Mouse (Mus musculus): ENCODE data around the gene 1700020L24Rik. TPM values are rescaled to one million over a fixed set of nuclear protein-coding genes. Genes with fewer than 3 reads are reported as not detected.

Gene 1700020L24Rik
- under 1 TPM in 1 of 4 experiments, not detected in 3; 0.89 TPM for total RNA-seq (2022)

DNA sequence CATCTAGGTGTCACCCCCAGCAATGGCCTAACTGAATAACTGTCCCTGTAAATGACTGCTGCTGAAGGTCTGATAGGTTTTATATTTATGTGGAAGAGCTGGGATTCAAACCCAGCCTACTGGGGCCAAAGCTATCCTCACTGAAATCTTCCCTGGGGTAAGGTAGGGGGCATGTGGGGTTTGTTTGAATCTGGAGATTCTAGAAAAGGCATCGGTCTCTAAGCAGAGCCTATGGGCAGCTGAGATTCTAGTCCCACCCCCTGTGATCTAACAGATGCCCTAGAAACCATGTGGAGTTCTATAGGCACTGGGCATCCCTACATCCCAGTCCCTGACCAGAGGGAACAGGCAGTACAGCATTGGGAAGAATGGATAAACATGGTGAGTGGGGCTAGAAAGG, at the start of gene 1700020L24Rik:
Gene 1700020L24Rik (plus strand): TSS at position 301 of the 400 bp plus-strand sequence.
- no peak for DNase-seq

DNA sequence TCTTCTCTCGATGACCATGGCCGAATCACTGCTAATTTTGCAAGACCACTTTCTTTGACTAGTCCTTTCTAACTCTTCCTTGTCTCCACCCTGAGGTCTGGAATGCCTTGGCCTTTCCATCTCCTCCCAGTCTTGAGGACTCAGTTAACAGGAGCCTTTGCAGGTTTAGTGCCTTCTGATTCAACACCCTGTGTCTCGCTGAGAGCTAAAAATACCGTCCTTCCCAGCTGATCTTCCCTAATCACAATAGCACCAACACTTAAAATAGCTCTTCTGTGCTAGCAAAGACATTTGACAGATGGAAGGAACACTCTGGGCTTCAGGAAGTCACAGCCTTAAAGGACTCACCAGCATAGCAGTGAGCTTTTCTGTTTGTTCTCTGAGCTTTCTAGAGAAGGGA, 44.4 kb upstream of the 1700020L24Rik start:
- DNase-seq = no peak

DNA sequence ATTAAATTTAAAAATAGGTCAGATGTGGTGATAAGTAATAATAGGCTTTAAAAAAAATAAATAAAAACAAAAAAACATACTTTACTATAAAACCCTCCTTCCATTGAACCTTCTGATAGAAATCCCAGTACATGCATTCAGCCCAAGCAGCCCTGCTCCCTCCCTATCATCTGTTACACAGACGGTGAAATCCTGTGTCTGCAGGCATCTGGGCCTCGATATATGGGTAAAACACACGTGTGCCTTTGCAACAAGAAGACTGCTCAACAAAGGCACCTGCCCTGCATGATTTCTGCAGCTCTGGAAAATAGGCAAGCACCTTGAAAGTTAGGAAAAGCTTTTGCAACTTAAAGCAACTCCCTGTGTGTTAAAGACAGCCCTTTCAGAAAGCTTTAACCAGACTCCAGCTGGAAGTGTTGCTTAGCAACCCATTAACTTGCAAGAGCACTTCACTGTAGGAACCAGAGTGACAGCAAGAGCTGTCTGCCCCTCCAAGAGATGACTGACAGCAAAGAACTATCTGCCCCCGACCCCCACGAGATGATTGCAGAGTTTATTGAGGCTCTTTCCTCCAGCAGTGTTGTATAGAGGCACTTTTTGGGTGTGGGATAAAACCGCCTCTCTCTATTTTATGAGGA, 42.6 kb upstream of the 1700020L24Rik start:
- DNase-seq = no peak

DNA sequence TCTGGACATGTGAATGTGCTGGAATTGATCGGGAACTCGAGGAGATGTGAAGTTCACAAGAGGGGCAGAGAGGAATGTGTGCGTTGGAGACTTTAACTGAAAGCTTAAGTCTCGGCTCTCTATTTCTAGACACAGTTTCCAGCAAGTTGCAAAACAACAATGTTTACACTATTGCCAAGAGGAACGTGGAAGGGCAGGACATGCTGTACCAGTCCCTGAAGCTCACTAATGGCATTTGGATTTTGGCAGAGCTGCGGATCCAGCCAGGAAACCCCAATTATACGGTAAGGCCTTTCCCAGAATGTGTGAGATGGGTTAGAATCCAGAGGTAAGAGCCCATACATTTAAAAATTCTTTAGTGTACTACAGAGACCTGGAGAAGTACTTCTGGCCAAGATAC, 39.9 kb upstream of the 1700020L24Rik start:
- DNase-seq = no peak

DNA sequence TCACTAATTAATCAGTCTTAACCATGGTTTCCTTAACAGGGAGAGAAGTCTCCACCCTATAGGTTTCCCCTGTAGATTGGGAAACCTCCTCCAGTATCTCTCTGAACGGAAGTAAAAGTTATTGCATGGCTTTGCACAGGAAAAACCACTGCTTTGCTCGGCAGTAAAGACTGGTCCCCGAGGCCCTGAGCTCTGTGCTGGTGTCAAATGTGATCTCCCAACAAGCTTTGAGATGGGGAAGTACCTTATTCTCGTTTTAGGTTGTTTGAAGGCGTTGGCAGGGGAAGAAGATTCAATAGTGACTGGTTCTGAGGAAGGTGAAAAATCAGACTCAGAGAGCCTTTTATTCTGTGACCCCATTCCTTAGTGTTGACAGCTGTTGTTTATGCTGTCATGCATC, 38.8 kb upstream of the 1700020L24Rik start:
- no peak for DNase-seq

DNA sequence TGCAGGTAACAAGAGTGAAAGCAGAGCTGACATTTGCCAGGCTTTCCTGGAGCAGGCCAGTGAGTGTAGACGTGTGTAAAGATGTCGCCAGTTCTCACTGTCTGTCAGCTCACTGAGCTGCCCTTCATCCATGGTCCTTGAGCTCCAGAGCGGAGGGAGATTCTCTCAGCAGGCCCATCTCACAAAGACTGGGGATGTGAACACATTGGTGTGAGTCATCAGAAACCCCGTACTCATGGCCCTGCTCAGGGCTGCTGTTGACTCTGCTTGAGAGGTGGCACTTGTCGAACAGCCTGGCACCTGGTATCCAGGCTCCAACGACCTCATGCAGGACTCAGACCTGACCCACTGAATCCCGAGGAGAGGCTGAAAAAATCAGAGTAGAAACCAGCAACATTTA, 33.7 kb upstream of the 1700020L24Rik start:
- DNase-seq = no peak

DNA sequence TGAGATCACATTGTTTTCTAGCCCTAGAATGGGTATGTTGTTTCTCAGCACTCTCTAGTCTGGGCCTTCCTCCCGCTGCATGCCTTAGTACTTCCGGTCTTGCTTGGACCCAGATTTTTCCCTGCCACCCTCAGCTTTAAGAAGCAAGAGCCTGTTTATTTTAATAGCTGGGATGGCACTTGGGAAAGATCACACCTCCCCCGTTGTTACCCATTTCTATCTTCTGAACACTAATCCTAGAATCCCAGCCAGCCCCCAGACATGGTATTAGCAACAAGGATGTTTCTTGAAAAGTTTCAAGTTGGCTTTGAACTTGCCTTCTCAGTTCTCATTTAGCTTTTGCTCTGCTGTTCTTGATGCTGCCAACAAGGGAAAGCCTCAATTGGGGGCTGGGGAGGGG, 31.1 kb upstream of the 1700020L24Rik start:
- DNase-seq = no peak

DNA sequence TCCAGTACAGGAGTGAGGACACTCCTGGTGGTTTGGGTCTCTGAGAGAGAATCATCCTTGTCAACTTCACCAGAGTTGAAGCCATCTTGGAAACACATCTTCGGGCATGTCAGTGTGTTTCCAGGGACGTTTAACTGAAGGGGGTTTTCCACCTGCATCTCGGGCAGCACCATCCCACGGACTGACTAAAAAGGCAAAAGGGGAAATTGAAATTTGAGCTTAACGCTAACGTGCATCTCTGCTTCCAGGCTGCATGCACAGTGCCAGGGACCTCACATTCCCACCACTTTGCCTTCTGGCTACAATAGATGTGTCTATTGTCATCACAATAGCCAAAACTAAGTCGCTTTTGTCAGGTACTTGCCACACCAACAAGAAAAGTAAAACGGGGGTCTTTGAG, 29.2 kb upstream of the 1700020L24Rik start:
- no peak for DNase-seq

DNA sequence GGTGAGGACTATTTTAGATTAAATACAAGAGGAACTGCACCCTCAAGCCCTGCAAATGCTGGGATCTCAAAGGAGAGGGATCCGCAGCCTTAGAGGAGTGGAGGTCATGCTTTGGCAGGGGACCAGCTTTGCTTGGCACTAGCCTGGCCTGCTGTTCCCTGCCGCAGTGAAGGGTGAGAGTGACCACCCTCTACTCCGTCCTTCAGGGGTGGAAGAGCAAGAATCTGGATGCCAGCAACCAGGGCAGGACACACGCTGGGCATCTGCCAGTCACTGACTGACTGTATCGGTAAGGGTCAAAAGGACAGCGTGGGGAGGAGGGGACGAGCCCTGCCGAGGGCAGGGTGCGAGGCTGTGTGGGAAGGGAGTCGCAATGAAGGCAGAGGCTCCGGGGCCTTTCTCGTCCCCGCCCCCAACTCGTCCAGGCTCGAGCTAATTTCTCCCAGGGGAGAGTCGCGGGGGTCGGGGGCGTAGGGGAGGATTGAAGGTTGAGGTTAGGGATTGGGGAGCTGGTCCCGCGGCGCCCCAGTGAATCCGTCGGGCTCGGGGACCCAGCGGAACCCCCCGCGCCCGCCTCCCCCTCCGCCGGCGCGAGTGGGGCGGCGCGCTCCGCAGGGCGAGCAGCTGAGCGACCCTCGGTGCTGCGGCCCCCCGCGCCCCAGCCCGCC, 28.3 kb upstream of the 1700020L24Rik start, which contains the start of gene Rasl10b:
Gene Rasl10b (plus strand): TSS at position 51 of the 668 bp plus-strand sequence.
- DNase-seq = no peak

DNA sequence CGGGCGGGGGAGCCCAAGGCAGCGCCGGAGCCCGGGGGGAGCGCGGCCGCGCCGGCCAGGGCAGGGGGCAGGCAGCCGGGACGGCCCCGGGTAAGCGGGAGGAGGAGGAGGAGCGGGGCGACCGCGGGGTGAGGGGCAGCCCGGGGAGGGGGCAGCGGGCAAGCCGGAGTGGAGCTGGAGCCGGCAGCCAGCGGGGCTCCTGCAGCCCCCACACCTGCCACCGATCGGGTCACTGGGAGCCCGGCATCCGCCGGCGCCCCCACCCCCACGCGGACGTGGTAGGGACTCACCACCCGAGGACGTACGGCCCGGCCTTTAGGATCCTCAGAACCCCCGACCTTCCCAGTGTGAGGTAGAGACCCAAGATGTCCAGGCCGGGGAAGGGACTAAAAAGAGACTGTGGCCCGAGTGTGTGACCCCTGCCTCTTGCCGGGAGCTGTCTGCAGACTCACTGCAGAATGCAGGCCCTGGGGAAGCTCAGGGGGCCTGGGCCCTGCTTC, 27.6 kb upstream of the 1700020L24Rik start:
- no peak for DNase-seq

DNA sequence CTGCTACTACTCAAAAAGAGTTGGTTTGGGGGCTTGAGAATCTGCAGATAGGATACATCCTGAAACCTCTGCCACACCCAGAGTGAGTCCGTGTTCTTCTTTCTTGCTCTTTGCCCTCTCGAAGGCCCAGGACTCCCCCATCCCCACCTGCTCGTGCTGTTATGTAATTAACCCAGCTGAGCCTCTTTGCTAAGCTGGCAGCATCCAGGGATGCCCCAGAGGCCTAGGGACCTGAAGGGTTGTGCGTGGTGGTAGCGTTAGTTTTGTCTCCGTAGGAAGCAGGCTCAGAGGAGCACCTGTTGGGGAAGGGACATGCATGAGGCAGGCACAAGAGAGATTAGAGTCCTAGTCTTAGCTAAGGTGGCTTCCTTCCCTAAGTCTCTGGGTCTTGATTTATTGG, 27.0 kb upstream of the 1700020L24Rik start:
- DNase-seq = no peak

DNA sequence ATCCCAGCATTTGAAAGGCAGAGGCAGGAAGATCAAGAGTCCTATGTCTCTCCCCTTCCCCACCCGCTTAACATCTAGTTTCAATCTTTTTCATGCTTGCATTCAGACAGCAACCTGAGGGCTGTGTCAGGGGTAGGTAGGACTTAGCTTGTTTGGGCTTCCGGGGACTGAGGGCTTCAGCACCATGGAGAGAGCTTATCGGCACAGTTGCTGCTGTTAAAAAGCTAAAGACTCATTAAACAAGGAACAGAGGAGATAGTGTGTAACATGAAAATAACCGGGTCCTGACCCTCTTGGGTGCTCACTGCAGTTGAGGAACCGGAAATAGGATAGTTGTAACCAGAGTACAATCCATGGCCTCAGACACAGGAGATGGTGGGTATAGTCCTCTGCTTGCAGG, 20.4 kb upstream of the 1700020L24Rik start:
- DNase-seq = no peak

DNA sequence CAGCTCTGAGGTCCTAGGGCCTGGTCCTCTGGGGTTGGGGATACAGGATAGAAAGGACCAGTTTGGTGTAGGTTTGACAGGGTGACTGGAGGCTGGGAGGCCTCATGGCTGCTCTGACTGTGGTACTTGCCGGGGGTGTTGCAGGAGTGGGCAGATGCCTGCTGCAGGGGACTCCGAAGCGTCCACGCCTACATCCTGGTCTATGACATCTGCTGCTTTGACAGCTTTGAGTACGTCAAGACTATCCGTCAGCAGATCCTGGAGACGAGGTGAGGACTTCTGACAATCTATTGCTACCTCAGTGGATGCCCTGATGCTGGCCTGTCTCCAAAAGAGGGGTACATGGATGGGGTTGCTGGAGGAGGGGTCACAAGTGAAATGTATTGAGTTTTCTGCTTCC, 19.8 kb upstream of the 1700020L24Rik start:
- DNase-seq = no peak

DNA sequence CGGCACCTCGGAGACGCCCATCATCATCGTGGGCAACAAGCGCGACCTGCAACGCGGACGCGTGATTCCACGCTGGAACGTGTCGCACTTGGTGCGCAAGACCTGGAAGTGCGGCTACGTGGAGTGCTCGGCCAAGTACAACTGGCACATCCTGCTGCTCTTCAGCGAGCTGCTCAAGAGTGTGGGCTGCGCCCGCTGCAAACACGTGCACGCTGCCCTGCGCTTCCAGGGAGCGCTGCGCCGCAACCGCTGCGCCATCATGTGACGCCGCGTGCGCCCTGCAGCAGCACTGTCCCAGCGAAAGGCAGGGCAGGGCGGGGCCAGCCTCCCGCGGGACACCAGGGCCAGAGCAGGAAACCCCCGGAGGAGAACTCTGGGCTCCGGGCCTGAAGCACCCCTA, 18.9 kb upstream of the 1700020L24Rik start:
- DNase-seq = no peak

DNA sequence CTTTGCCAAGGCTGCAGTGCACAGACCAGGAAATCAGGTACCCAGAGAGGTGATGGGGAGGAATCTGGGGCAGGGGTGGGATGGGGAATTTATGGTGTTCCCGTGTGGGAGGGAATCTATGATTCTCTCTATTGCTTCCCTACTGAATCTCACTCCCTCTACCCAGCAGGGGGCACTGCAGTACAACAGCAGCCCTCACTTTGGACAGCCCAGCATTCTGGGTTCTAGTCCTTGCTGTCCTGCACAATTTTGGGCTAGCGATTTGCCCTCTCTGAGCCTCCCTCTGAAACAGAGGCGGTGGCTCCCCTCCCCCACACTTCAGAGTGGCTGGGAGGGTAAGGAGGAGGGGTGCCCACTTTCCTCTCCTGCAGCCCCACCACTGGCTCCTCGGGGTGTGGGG, 17.1 kb upstream of the 1700020L24Rik start:
- no peak for DNase-seq

DNA sequence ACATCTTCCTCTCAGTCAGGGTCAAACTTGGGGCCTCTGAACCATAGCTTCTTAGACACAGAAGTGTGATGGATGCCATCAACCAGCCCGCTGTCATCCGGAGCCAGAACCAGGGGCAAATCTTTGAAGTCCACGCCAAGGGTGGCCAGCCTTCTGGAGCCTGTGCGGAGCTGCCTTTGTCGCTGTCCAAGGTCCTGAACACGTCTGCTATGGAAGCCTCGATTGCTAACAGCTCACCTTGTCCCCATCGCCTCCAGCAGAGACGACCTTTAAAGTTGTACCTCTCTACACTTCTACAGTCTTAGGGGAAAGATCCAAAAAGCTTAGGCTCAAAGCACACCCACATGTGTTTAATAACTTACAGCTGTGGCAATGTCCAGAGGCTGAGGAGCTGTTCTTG, 16.2 kb upstream of the 1700020L24Rik start:
- peak; percentile 44 for DNase-seq

DNA sequence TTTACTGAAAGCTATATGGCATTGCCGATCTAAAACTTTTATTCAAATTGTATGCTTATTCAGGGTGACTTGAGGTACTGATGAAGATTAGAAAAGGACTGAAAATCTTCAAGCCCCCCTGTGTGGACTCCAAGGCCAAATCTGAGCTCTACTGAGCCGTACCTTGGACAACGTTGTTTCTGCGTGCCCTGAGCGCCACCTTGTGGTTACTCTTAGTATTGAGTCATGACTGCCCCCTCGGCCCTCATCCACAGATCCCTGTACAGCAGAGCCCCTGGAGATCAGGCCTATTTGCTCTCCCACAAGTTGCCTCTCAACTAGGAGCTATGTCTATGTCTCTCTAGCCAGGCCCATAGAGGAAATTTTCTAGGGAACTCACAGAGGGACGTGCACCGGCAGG, 12.8 kb upstream of the 1700020L24Rik start:
- no peak for DNase-seq

DNA sequence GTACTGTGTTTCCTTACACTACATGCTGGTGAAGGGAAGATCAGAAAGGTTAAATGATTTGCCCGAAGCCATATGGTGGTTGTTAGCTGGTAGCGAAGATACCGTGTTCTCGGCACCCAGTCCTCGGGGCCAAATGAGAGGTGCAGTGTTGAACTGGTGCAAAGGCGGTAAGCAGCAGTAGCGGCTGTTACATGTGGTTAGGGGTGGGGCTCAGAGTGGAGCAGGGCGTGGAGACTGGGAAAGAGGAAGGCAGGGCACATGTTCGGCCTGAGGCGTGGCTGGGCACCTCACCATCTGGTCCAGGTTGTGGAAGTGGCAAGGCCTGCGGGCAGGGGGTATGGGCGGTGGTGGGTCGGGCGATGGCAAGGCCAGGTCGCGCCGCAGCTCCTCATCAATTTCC, 10.5 kb upstream of the 1700020L24Rik start:
- DNase-seq = no peak

DNA sequence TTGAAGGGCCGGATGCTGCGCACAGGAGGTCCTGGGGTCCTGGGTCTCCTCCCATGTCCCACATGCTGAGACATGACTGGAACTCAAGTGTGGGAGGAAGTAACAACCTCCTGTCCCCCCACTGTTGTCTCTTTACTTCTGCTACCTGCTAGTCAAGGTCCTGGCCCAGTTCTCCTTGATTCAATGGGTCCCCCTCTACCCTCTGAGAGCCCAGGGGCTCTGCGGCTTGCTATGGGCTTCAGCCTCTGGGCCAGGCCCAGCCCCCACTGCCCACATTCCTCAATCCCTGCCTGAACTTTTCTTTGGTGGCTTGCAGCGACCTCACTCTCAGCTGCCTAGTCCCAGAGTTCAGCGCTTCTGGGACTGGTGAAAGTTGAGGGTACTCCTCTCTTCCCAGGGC, 8.1 kb upstream of the 1700020L24Rik start, which contains the start of gene Gas2l2:
Gene Gas2l2 (minus strand): TSS at position 101 of the 400 bp plus-strand sequence.
- no peak for DNase-seq

DNA sequence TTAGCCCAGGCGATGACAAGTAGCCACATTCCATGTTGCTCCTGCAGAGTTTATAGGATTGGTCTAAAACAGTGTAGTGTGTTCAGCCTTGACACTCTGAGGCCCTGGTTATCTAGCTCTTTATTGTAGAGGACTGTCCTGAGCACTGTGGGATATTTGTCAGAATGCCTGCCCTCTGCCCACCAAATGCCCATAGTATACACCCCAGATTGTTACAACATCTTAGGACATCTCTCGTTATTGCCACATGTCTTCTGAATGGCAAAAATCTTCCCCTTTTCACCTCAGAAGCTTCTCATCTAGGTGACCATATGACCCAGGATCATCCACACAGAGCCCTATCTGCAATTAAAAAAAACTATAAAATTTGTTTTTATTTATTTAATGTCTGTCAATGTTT, 4.9 kb upstream of the 1700020L24Rik start:
- DNase-seq = no peak

DNA sequence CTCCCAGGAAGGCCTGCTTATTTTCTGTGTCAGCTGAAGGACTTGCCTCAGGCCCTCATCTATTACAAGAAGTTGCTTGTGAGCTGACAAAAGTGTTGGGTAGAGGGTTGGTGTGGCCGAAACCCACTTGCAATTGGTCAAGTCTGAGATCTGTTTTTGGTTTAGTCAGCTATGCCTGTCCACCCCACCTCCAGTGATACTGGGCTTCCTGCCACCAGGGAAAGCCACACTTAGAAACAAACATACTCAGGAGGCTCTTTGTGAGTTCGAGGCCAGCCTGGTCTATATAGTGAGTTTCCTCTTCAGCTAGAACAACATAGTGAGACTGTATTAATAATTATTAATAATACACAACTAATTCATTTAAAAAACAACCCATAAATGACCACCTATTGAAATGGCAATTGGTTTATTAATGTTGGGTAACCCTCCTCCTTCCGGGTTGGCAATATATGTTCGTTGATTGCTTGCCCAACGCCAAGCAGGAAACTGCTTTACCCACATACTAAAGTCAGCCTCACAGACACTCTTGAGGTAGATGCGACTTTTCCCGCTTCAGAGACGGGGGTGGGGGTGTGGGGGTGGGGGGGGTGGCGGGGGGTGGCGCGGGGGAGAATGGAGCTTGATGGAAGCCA, 2.1 kb downstream of the 1700020L24Rik start:
- no peak for DNase-seq

DNA sequence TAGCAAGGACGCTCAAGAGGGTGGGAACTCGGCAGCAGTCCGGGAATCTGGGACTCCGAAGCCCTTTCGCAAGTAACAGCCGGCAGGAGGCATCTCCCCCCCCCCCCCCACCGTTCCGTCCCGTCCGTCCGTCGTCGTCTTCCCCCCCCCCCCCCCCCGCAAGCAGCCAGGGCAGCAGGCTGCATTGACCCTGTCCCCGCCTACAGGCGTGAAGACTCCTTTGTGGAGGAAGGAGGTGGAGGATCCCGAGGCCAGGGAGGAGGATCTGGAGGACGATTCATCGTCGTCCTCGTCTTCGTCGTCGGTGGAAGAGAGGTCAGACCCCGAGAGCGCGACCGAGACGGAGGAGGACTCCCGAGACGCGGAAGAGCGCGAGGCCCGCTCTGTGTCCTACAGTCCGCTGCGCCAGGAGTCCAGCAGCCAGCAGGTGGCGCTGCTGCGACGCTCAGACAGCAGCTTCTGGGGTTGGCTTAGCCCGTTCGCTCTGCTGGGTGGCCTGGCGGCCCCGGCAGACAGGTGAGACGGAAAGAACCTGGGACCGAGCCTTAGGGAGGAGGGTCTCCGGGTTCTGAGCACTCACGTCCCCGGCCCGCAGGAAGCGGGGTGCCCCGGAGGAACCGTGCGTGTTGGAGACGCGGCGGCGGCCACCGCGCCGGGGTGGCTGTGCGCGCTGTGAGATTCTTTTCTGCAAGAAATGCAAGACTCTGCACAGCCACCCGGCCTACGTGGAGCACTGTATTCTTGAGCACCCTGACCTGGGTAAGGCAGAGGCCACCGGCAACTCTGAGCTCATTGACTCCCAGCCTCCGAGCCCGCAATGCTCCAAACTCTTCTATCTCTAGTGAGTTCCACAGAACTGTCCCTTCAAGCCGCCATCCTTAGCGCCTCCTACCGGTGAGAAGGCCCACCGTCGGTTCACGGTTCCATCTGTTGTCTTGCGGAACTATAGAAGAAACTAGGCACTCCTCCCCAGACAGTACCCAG, 2.9 kb downstream of the 1700020L24Rik start:
- DNase-seq = peak; percentile 74

Measured in adrenal gland, adult 8-10 months (tissue).